8 mouse cellular contexts compared by ENCODE assay signal in the genomic region with DNA sequence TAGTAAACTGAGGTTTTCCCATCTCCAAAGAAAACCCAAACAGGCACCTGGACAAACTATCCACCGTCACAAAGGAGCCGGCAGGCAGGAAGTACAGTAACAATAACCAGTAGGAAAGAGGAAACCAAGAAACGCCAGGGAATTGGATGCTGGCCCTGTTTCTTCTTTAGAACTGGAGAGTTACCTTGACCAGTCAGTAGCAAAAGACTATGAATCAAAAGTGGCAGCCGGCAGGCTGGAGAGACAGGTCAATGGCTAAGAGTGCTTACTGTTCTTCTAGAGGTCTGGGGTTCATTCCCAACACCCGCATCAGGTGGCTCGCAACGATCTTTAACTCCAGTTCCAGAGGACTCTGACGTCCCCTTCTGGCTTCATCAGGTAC.
DNase-seq lines count a peak whose midpoint lies in the region; ATAC-seq lines count a peak whose summit lies in the region.
"Had no signal": no experiment of that assay in that cellular context is flagged by ENCODE, and none has a peak within 500 bp of the region (broad histone marks: within the 10 kb centered on the region; RNA-seq: fewer than 3 reads in every experiment).

No protein-coding gene starts in this region.

- H3K9ac ChIP-seq in heart, embryonic 15.5 days = no peak overlapping the region
- H3K9ac ChIP-seq in lung, embryonic 16.5 days (ENCODE audit: low read length) = no peak overlapping the region
- H3K9ac ChIP-seq in embryonic facial prominence, embryonic 14.5 days (ENCODE audit: low read depth, low read length) = no peak overlapping the region
- no peak overlapping the region for H3K9ac ChIP-seq in limb, embryonic 13.5 days
- H3K9ac ChIP-seq: liver, postnatal 0 days had no signal

- intact Hi-C loops in heart, postnatal 14 days (cut with DNase I) = no loop called here

- no peak overlapping the region for H3K4me2 ChIP-seq in heart, embryonic 15.5 days
- no peak overlapping the region; the same call in 1 of the 2 replicates for H3K4me2 ChIP-seq in lung, embryonic 16.5 days (ENCODE audit: low read depth, low read length)
- H3K4me2 ChIP-seq in embryonic facial prominence, embryonic 14.5 days (ENCODE audit: low read depth, low read length) = no peak overlapping the region
- no peak overlapping the region; the same call in 1 of the 2 replicates for H3K4me2 ChIP-seq in limb, embryonic 13.5 days (replicated peaks)

- no peaks in the 10 kb centered on the region for H3K36me3 ChIP-seq in heart, embryonic 15.5 days
- no peaks in the 10 kb centered on the region for H3K36me3 ChIP-seq in lung, embryonic 16.5 days (ENCODE audit: control insufficient read depth, insufficient read depth, low read length)
- H3K36me3 ChIP-seq in embryonic facial prominence, embryonic 14.5 days (ENCODE audit: control insufficient read depth, insufficient read depth, low read length) = no peaks in the 10 kb centered on the region
- no peaks in the 10 kb centered on the region for H3K36me3 ChIP-seq in limb, embryonic 13.5 days

- H3K4me3 ChIP-seq in heart, embryonic 15.5 days = no peak overlapping the region
- H3K4me3 ChIP-seq in lung, embryonic 16.5 days (ENCODE audit: low read length) = no peak overlapping the region
- no peak overlapping the region for H3K4me3 ChIP-seq in embryonic facial prominence, embryonic 14.5 days (ENCODE audit: low read depth, low read length)
- no peak overlapping the region for H3K4me3 ChIP-seq in limb, embryonic 13.5 days

- H3K9me3 ChIP-seq in heart, embryonic 15.5 days (replicated peaks) = no peaks in the 10 kb centered on the region
- H3K9me3 ChIP-seq in lung, embryonic 16.5 days (ENCODE audit: control insufficient read depth, low read length) = no peaks in the 10 kb centered on the region
- no peaks in the 10 kb centered on the region for H3K9me3 ChIP-seq in embryonic facial prominence, embryonic 14.5 days (ENCODE audit: control insufficient read depth, low read length)
- no peaks in the 10 kb centered on the region for H3K9me3 ChIP-seq in limb, embryonic 13.5 days

- ATAC-seq in heart, embryonic 15.5 days (replicated peaks; ENCODE audit: insufficient number of reproducible peaks, insufficient read depth, low FRiP score, low read depth) = no peak
- no peak for ATAC-seq in lung, embryonic 16.5 days (ENCODE audit: low read depth)
- no peak for ATAC-seq in embryonic facial prominence, embryonic 14.5 days (ENCODE audit: low read depth)
- no peak for ATAC-seq in limb, embryonic 13.5 days (ENCODE audit: low FRiP score, low read depth)

- H3K27ac ChIP-seq in heart, embryonic 15.5 days = peak overlapping the region; percentile 75
- H3K27ac ChIP-seq in lung, embryonic 16.5 days (ENCODE audit: low read length) = peak overlapping the region; percentile 90
- H3K27ac ChIP-seq in embryonic facial prominence, embryonic 14.5 days (replicated peaks; ENCODE audit: low read depth, low read length) = peak overlapping the region; percentile 28
- peak overlapping the region; percentile 33; the same call in 1 of the 2 replicates for H3K27ac ChIP-seq in limb, embryonic 13.5 days

- no peaks in the 10 kb centered on the region for H3K27me3 ChIP-seq in heart, embryonic 15.5 days
- no peaks in the 10 kb centered on the region; the same call in 1 of the 2 replicates for H3K27me3 ChIP-seq in lung, embryonic 16.5 days (ENCODE audit: control insufficient read depth, insufficient read depth, low read depth, low read length)
- no peaks in the 10 kb centered on the region for H3K27me3 ChIP-seq in embryonic facial prominence, embryonic 14.5 days (replicated peaks; ENCODE audit: control insufficient read depth, insufficient read depth, low read length)
- peaks cover 34% of the 10 kb centered on the region for H3K27me3 ChIP-seq in limb, embryonic 13.5 days

- 68% methylated on average over 8 of the region's 8 CpGs for WGBS in heart, embryonic 15.5 days
- WGBS in lung, embryonic 16.5 days = 38% methylated on average over 8 of the region's 8 CpGs
- WGBS in embryonic facial prominence, embryonic 14.5 days = 67% methylated on average over 8 of the region's 8 CpGs
- WGBS in limb, embryonic 13.5 days = 45% methylated on average over 8 of the region's 8 CpGs

- no peak for DNase-seq in heart, postnatal 14 days
- DNase-seq in lung, adult 18-20 months = no peak
- DNase-seq in embryonic facial prominence, embryonic 14.5 days (ENCODE audit: low spot score) = no peak
- no peak for DNase-seq in urinary bladder, postnatal 10 days (ENCODE audit: low spot score)

- H3K4me1 ChIP-seq in heart, embryonic 15.5 days (replicated peaks) = peaks cover 31% of the 10 kb centered on the region
- peaks cover 45% of the 10 kb centered on the region for H3K4me1 ChIP-seq in lung, embryonic 16.5 days (replicated peaks; ENCODE audit: control insufficient read depth, insufficient read depth, low read length)
- peaks cover 20% of the 10 kb centered on the region for H3K4me1 ChIP-seq in embryonic facial prominence, embryonic 14.5 days (ENCODE audit: control insufficient read depth, insufficient read depth, low read length)
- peaks cover 72% of the 10 kb centered on the region for H3K4me1 ChIP-seq in limb, embryonic 13.5 days

Comparison
In these comparisons a context has a peak if more than half of its experiments do, and no peak if none do; other contexts are left out.
1. H3K27ac ChIP-seq: peak in every context shown above with its lines; median percentile 90 in lung, embryonic 16.5 days; 75 in heart, embryonic 15.5 days; 33 in limb, embryonic 13.5 days; 28 in embryonic facial prominence, embryonic 14.5 days.